Mouse (Mus musculus) heart, postnatal 0 days (tissue): Measurements from ENCODE around the gene Gp9. TPM values are rescaled to one million over a fixed set of nuclear protein-coding genes. Genes with fewer than 3 reads are reported as not detected.

Source experiments
- ATAC-seq: fragments of 200-750 bp; cut with Nextera tagmentation; 2 replicates; pipeline ENCODE4 v1.8.0; 2017; ENCODE audit warnings: low read depth, moderate number of reproducible peaks, moderate library complexity; ENCODE audit not compliant: insufficient read depth
- DNase-seq: peaks from one replicate; pipeline ENCODE4 v3.0.0-alpha.2; 2016; ENCODE audit warnings: low spot score
- H3K27ac ChIP-seq: fragments of 300-500 bp; sonication (generic); 2 replicates; pipeline ENCODE4 v1.5.1; 2014; ENCODE audit warnings: low read depth, mild to moderate bottlenecking
- H3K27me3 ChIP-seq: fragments of 300-500 bp; sonication (generic); 2 replicates; pipeline ENCODE4 v1.6.1; 2014; ENCODE audit warnings: low read length, mixed read lengths; ENCODE audit not compliant: control insufficient read depth, insufficient read depth
- H3K36me3 ChIP-seq: fragments of 300-500 bp; sonication (generic); replicated peaks from 2 replicates; pipeline ENCODE4 v1.6.1; 2014; ENCODE audit warnings: low read length, mixed read lengths; ENCODE audit not compliant: control insufficient read depth, insufficient read depth
- H3K4me1 ChIP-seq: fragments of 300-500 bp; sonication (generic); 2 replicates; pipeline ENCODE4 v1.6.1; 2014; ENCODE audit warnings: antibody characterized with exemption; ENCODE audit not compliant: control insufficient read depth, insufficient read depth
- H3K4me2 ChIP-seq: fragments of 300-500 bp; sonication (generic); 2 replicates; pipeline ENCODE4 v1.6.1; 2014; ENCODE audit warnings: low read depth, mild to moderate bottlenecking, low read length, moderate library complexity
- H3K4me3 ChIP-seq: fragments of 300-500 bp; sonication (generic); 2 replicates; pipeline ENCODE4 v1.5.1; 2014; ENCODE audit warnings: low read depth, low read length
- H3K9ac ChIP-seq: fragments of 300-500 bp; sonication (generic); replicated peaks from 2 replicates; pipeline ENCODE4 v1.6.1; 2014; ENCODE audit warnings: low read depth, low read length, mixed read lengths
- H3K9me3 ChIP-seq: fragments of 300-500 bp; sonication (generic); replicated peaks from 2 replicates; pipeline ENCODE4 v1.6.1; 2016; ENCODE audit warnings: low read length; ENCODE audit not compliant: control insufficient read depth
- CTCF ChIP-seq: IDR thresholded peaks from 2 replicates; pipeline ENCODE4 v1.5.1; 2016; ENCODE audit warnings: antibody characterized with exemption, control low read depth, low read depth
- EP300 ChIP-seq: IDR thresholded peaks from 2 replicates; pipeline ENCODE4 v1.6.1; 2016; ENCODE audit warnings: antibody characterized with exemption, low read depth
- WGBS: fragments of 180-500 bp; shearing (Covaris S2); extraction: QIAGEN DNeasy Blood & Tissue Kit; methylation state at CpG from one replicate; pipeline ENCODE4 v1.1.7; 2014; 5-methylcytosine and 5-hydroxymethylcytosine counted together
- polyA plus RNA-seq: library from polyadenylated mRNA; unstranded; fragments of >200 nt; fragmentation: Nextera tagmentation; extraction: Ambion mirVana; gene quantifications from 2 replicates; pipeline ENCODE4 v1.2.1, GENCODE M21; 2015
- total RNA-seq: library from RNA; depleted of rRNA; stranded (reverse); fragments of >200 nt; gene quantifications from 2 replicates; pipeline ENCODE4 v1.2.3, GENCODE M21; 2014; ENCODE audit warnings: low replicate concordance

Gp9 gene
- total and polyA plus RNA-seq, 2 experiments from 2014 or later, result 0.19 to 0.89 TPM

- peaks cover 47% of the 10 kb centered on the region for H3K27me3 ChIP-seq
- TF ChIP-seq EP300 (no peak), CTCF (no peak)
- H3K36me3 ChIP-seq, result no peaks in the 10 kb centered on the region
- H3K9ac ChIP-seq, result no peak overlapping the region
- peak overlapping the region; percentile 45 for H3K4me3 ChIP-seq
- WGBS, result 3% methylated on average over 51 of the region's 53 CpGs
- H3K4me2 ChIP-seq, result peak overlapping the region; percentile 86
- H3K27ac ChIP-seq, result no peak overlapping the region
- no peak for ATAC-seq
- no peak for DNase-seq
- H3K4me1 ChIP-seq, result peaks cover 19% of the 10 kb centered on the region; the same call in 1 of the 2 replicates
- no peaks in the 10 kb centered on the region for H3K9me3 ChIP-seq
These were observed 45.5 kb upstream of the Gp9 start for GRCm38 (mm10) chr6:87732151-87733011.

- peak overlapping the region; percentile 41 for H3K27ac ChIP-seq
- peaks cover 47% of the 10 kb centered on the region for H3K27me3 ChIP-seq
- no peak overlapping the region for H3K9ac ChIP-seq
- TF ChIP-seq EP300, result no peak
- no peak for TF ChIP-seq CTCF
- H3K4me1 ChIP-seq, result peaks cover 19% of the 10 kb centered on the region; the same call in 1 of the 2 replicates
- DNase-seq (peak; percentile 75), ATAC-seq (peak; percentile 75)
- H3K4me3 ChIP-seq, result peak overlapping the region; percentile 45
- H3K4me2 ChIP-seq, result peak overlapping the region; percentile 86
- H3K9me3 ChIP-seq, result no peaks in the 10 kb centered on the region
- H3K36me3 ChIP-seq, result no peaks in the 10 kb centered on the region
- WGBS, result 27% methylated on average over 14 of the region's 14 CpGs
These were observed 44.5 kb upstream of the Gp9 start for GRCm38 (mm10) chr6:87733131-87733930.

- Histone ChIP-seq H3K36me3 (no peaks in the 10 kb centered on the region), H3K9ac (no peak overlapping the region), H3K4me3 (no peak overlapping the region), H3K27me3 (peaks cover 44% of the 10 kb centered on the region), H3K27ac (no peak overlapping the region), H3K9me3 (no peaks in the 10 kb centered on the region), H3K4me2 (no peak overlapping the region), H3K4me1 (peaks cover 19% of the 10 kb centered on the region; the same call in 1 of the 2 replicates)
- TF ChIP-seq CTCF (no peak), EP300 (no peak)
- WGBS, result 67% methylated on average over 5 of the region's 5 CpGs
- ATAC-seq (no peak), DNase-seq (no peak)
These were observed 43.7 kb upstream of the Gp9 start for GRCm38 (mm10) chr6:87734136-87734535.

GRCm38 (mm10) chr6:87736923-87737322 lies 40.9 kb upstream of the Gp9 start:
- Histone ChIP-seq H3K9me3 (no peaks in the 10 kb centered on the region), H3K27ac (no peak overlapping the region), H3K4me1 (peaks cover 15% of the 10 kb centered on the region; the same call in 1 of the 2 replicates), H3K4me3 (no peak overlapping the region), H3K9ac (no peak overlapping the region), H3K36me3 (no peaks in the 10 kb centered on the region), H3K4me2 (no peak overlapping the region), H3K27me3 (peaks cover 19% of the 10 kb centered on the region)
- DNase-seq (no peak), ATAC-seq (no peak)
- WGBS, result 74% methylated on average over 4 of the region's 4 CpGs
- TF ChIP-seq CTCF (no peak), EP300 (no peak)

- no peaks in the 10 kb centered on the region for H3K36me3 ChIP-seq
- H3K4me3 ChIP-seq, result no peak overlapping the region
- no peak for TF ChIP-seq EP300
- TF ChIP-seq CTCF, result peak; percentile 7; the same call in 1 of the 2 replicates
- H3K27me3 ChIP-seq, result peaks cover 7% of the 10 kb centered on the region
- no peaks in the 10 kb centered on the region for H3K9me3 ChIP-seq
- H3K9ac ChIP-seq, result no peak overlapping the region
- H3K27ac ChIP-seq, result no peak overlapping the region
- peaks cover 6% of the 10 kb centered on the region; the same call in 1 of the 2 replicates for H3K4me1 ChIP-seq
- DNase-seq, result no peak
- no peak for ATAC-seq
- H3K4me2 ChIP-seq, result no peak overlapping the region
- WGBS, result 62% methylated on average over 4 of the region's 4 CpGs
These were observed 39.8 kb upstream of the Gp9 start for GRCm38 (mm10) chr6:87737921-87738626.
